Mouse (Mus musculus) lung, postnatal 25 days (tissue): ENCODE measurements at regions not wholly inside any gene's neighbourhood (a gene's known extent, or its start where the extent isn't known, plus 50 kb on each side); places are given as distances from the start of the nearest gene placed in this dataset.

Source experiments
- DNase-seq: peaks from one replicate; pipeline ENCODE4 v3.0.0; 2022; ENCODE audit warnings: low spot score

- DNase-seq: no peak
These were observed 322.4 kb upstream of the Trib2 start for GRCm38 (mm10) chr12:16139152-16139551.

GRCm38 (mm10) chr12:16137801-16138200 is 321.1 kb upstream of the Trib2 start:
- DNase-seq: no peak

GRCm38 (mm10) chr12:16136214-16136671 is 319.5 kb upstream of the Trib2 start:
- DNase-seq: no peak

GRCm38 (mm10) chr12:16135602-16136213 is 319.0 kb upstream of the Trib2 start:
- DNase-seq: no peak

- no peak for DNase-seq
These were observed 317.7 kb upstream of the Trib2 start for GRCm38 (mm10) chr12:16134446-16134845.

- DNase-seq: peak; percentile 55
These were observed 316.5 kb upstream of the Trib2 start for GRCm38 (mm10) chr12:16133253-16133652.

- DNase-seq: no peak
These were observed 315.0 kb upstream of the Trib2 start for GRCm38 (mm10) chr12:16131740-16132077.

GRCm38 (mm10) chr12:16131028-16131739 is 314.5 kb upstream of the Trib2 start:
- no peak for DNase-seq

GRCm38 (mm10) chr12:16130605-16131004 is 313.9 kb upstream of the Trib2 start:
- no peak for DNase-seq

GRCm38 (mm10) chr12:16129923-16130322 is 313.2 kb upstream of the Trib2 start:
- DNase-seq: no peak

GRCm38 (mm10) chr12:16129243-16129642 is 312.5 kb upstream of the Trib2 start:
- DNase-seq: no peak

GRCm38 (mm10) chr12:16124906-16125305 is 308.2 kb upstream of the Trib2 start:
- DNase-seq: no peak

GRCm38 (mm10) chr12:16122353-16123127 is 305.8 kb upstream of the Trib2 start:
- no peak for DNase-seq

GRCm38 (mm10) chr12:16121787-16122186 is 305.1 kb upstream of the Trib2 start:
- DNase-seq: no peak

- DNase-seq: no peak
These were observed 302.0 kb upstream of the Trib2 start for GRCm38 (mm10) chr12:16118710-16119109.

- no peak for DNase-seq
These were observed 290.2 kb upstream of the Trib2 start for GRCm38 (mm10) chr12:16106946-16107345.

- no peak for DNase-seq
These were observed 282.1 kb upstream of the Trib2 start for GRCm38 (mm10) chr12:16098840-16099239.

- DNase-seq: no peak
These were observed 275.9 kb upstream of the Trib2 start for GRCm38 (mm10) chr12:16092643-16093042.

GRCm38 (mm10) chr12:16091336-16091735 is 274.6 kb upstream of the Trib2 start:
- DNase-seq: no peak

- DNase-seq: no peak
These were observed 266.5 kb upstream of the Trib2 start for GRCm38 (mm10) chr12:16083176-16083575.

GRCm38 (mm10) chr12:16077215-16077614 is 260.5 kb upstream of the Trib2 start:
- DNase-seq: no peak

- no peak for DNase-seq
These were observed 259.2 kb upstream of the Trib2 start for GRCm38 (mm10) chr12:16075962-16076361.

- DNase-seq: no peak
These were observed 252.2 kb upstream of the Trib2 start for GRCm38 (mm10) chr12:16068940-16069339.
